Mouse (Mus musculus): Measurements from ENCODE around the gene Emc8.
"Not testable (repeated sequence)": the region's sequence is repeated elsewhere in the genome, so short reads cannot be mapped to it uniquely, and the experiment has no call there.

Emc8 gene

GRCm38 (mm10) chr8:120685591-120685990 is 17.2 kb upstream of the Emc8 start:
- no peak for DNase-seq (ENCODE audit: low read depth, low spot score)

DNA sequence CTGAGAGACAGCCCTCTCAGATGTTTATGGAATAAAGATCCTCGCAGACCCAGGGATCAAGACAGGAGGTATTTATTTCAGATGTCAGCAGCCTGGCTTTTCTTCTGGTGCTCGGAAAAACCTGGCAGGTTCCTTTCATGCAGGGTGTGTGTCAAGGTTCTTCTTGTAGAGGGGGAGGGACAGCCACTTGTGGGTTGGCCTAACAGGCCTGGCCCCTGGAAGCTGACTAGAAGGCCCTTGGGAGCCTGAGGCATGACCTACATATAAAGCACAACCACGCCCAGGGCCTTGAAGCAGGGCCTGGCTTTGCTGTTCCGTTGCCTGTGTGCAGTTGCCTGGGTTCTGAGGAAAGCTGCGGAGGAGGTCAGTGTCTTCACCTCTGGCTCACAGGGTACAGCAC is 16.7 kb upstream of the Emc8 start:
- no peak for DNase-seq (ENCODE audit: low read depth, low spot score)

- no peak for DNase-seq (ENCODE audit: low read depth, low spot score)
Measured at GRCm38 (mm10) chr8:120684082-120684481, 15.7 kb upstream of the Emc8 start.

DNA sequence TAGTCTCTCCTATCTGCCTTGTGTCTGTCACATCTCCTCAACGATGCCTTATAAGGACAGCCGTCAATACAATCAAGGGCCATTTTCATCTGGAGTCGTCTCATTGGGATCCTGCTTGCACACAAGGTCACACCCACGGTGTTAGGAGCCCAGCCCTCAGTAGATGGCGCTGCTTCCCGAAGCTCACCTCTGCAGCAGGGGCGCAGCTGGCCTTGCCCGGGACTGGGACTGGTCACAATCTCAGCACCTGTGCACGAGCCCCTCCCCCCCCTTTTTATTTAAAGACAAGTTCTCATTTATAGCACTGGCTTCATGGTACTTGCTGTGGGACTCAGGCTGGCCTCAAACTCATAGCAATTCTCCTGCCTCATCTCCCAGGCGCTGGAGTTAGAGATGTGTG is 15.2 kb upstream of the Emc8 start:
- DNase-seq (ENCODE audit: low read depth, low spot score) = peak; percentile 57

DNA sequence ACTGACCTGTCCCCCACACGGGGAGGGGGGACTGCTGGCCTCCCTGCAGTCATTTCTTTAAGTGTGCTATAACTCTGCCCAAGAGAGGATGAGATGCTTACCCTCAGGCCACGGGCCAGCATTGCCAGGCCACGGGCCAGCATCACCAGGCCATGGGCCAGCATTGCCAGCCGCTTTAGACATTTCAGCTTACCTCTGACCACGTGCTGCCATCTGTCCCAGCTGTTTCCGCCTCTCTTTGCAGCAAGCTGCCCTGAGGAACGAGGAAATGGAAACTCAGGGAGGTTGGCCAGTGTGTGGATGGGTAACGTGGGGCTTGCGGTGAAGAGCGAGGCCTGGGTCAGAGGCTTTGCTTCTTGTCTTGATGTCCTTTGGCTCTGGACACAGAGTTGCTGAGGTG is 12.7 kb upstream of the Emc8 start:
- no peak for DNase-seq (ENCODE audit: low read depth, low spot score)

DNA sequence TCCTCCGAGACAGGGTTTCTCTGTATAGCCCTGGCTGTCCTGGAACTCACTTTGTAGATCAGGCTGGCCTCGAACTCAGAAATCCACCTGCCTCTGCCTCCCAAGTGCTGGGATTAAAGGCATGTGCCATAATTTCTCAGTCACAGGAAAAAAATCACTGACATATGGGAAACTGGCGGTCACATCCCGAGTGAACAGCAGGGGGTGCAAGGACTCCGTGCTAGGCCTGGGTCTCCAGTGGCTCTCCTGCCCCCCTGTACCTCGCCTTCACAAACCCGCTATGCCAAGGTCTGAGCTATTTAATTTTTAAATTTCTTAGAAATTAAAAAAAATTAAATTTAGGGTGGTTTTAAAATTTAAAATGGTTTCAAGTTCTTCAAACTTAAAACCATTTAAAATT is 12.0 kb upstream of the Emc8 start:
- not testable (repeated sequence) for DNase-seq (ENCODE audit: low read depth, low spot score)

DNA sequence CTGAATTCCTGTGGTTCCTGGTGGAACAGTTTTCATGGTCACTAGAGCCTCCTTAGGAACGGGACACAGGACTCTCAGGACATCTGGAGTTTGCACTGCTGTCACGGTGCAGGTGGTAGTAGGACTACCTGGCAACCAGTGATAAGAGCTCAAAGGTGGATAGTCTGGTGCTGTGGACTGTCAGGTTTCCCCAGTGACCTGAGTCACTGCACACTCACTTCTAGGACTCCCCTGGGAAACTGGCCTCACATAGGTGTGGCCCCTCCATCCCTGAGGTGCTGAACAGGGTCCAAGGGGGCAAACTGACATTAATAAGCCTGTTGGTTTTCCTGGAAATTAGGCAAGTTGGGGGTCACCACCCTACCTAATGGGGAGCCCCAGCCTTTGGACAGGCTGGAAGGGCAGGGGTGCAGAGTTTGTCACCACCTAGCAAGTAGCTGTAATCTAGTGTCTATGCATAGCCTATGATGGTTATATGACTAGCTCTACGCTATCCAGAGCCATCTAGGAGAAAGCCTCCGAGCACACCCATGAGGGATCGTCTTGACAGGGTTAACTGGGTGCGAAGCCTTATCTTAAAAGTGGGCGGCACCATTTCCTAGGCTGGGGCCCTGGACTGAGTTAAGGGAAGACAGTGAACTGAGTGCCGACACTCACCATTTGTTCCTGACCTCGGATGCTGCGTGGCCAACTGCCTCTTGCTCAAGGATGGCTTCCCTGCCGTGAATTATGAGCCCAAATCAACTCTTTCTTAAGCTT is 11.4 kb upstream of the Emc8 start:
- DNase-seq (ENCODE audit: low read depth, low spot score) = no peak

- DNase-seq (ENCODE audit: low read depth, low spot score) = peak; percentile 74
Measured at GRCm38 (mm10) chr8:120678447-120678846, 10.1 kb upstream of the Emc8 start.

DNA sequence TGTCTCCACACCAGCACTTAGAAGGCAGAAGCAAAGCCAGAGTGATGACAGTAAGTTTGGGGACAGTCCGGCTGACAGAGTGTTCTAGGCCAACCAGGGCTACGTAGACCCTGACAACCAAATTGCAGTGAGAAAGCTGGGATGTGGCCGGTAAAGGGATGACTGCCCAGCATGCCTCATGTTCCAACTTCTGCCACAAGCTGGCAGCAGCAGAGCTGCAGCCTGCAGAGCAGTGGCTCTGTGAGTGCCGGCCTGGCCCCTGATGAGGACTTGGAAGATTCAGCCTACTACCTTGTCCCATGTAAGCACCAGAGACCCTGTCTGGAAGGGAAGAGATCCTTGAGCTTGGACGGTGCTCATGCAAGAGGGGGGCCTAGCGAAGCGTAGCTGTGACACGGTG is 7.3 kb upstream of the Emc8 start:
- DNase-seq (ENCODE audit: low read depth, low spot score) = no peak

GRCm38 (mm10) chr8:120673298-120673697 is 4.9 kb upstream of the Emc8 start:
- no peak for DNase-seq (ENCODE audit: low read depth, low spot score)

DNA sequence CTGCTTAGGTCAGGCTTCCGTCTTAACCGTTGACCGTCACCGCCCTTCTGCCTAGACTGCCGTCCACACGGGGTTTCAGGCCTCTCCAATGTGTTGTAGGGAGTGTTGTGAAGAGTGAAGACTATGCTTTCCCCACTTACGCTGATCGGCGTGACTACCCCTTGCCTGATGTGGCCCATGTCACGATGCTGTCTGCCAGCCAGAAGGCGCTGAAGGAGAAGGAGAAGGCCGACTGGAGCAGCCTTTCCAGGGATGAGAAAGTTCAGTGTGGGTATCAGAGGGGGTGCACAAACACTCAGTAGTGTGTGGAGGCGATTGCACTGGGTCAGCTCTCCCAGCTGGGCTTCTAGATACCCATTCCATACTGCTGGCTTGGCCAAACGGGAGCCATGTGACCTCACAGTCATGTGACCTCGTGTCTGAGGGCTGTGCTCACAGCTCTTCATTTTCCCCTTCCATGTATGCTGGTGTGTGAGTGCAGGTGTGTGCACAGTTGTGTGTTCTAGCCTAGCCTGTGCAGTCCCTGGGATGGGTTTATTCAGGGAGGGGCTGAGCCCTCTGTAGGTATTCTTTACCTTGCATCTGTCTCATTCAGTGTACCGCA is 4.4 kb upstream of the Emc8 start:
- no peak for DNase-seq (ENCODE audit: low read depth, low spot score)

DNA sequence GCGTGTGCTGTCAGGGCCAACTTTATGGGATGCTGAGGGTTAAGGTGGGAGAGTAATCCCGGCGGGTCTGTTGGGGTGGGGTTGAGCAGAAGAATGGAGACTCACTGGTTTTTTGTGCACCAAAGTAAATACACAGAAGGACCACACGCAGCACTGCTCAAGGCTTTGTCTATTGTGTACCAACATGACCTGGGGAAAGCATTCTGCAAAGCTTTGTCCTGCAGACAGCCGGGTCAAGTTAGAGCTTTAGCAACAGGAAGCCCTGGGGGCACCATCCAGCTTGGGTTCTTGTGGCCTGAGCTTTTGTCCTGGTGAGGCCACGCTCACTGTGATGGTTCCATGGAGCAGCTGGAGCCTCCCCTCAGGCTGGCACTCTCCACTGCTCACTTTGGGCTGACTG is 3.4 kb upstream of the Emc8 start:
- no peak for DNase-seq (ENCODE audit: low read depth, low spot score)

DNA sequence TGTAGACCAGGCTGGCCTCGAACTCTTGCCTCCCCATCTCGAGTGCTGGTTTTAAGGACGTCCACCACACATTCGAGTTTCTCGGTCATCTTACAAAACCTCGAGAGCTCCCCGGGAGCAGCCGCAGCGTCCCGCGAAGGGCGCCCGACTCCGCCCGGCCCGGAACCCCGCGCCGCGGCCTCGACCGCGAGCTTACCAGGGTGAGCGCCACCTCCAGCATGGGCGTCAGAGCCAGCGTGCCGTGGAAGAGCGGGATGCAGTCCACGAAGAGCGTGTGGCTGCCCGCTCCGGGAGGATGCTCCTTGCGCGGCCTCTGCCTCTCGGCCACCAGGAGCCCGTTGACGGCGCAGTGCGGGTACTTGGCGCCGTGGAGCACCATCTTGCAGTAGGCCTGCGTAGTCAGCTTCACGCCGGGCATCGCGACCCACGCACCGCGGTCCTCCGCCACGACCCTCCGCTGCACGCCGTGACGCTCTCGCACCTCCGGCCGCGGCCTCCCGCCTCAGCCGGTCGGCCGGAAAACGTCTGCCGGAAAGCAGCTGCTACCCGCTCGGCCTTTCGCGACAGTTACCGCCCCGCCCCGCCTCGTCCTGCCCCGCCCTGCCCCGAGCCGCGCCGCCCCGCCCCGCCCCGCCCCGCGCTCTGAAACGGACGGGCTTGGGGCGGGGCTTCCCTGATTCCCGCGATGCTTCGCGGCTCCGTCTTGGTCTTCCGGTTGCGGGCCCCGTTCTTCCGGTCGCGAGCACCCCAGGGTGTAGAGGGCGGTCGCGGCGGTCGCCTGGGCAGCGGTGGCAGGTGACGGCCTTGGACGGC is 606 bp downstream of the Emc8 start, which contains the start of the genes Gm27021 and Cox4i1:
Gene Gm27021 (minus strand): TSS at position 519 of the 813 bp plus-strand sequence.
Gene Cox4i1 (plus strand): TSS at position 662 of the 813 bp plus-strand sequence.
- DNase-seq (ENCODE audit: low read depth, low spot score) = peak; percentile 77

GRCm38 (mm10) chr8:120666807-120667470 is 1.4 kb downstream of the Emc8 start:
- DNase-seq (ENCODE audit: low read depth, low spot score) = no peak

- peak; percentile 50 for DNase-seq (ENCODE audit: low read depth, low spot score)
Measured at GRCm38 (mm10) chr8:120665726-120666455, 2.5 kb downstream of the Emc8 start.

- DNase-seq (ENCODE audit: low read depth, low spot score) = no peak
Measured at GRCm38 (mm10) chr8:120664566-120664965, 3.8 kb downstream of the Emc8 start.

GRCm38 (mm10) chr8:120657415-120657814 is 11.0 kb downstream of the Emc8 start:
- DNase-seq (ENCODE audit: low read depth, low spot score) = no peak

DNA sequence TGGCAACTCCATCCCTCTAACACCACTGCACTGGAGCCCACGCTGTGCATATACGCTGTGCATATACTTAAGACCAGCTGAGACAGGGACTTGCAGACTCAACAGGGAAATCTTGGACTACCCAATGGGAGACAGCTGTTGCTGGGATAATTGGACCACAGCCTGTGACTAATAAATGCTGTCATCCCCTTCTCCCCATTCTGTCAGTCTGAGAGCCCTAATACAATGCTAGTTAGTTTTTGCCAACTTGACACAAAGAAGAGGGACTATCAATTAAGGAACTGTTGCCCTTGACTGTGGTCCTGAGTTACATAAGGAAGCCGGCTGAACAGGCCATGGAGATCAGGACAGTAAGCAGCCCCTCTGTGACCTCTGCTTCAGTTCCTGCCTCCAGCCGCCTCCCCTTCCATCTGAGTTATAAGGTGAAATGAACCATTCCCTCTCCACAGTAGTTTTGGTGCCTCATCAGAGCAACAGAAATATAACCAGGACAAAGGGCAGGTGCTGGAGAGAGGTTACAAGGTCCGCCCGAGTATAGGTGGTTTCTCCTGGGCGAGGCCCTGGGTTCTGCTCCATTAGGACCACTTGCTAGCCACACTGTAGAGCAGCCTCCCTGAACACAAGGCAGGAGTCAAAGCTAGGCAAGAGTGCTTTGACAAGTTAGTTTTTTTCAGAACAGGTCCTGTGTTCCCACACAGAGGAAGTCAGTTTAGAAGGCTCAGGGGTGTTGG is 11.9 kb downstream of the Emc8 start:
- DNase-seq (ENCODE audit: low read depth, low spot score) = no peak

DNA sequence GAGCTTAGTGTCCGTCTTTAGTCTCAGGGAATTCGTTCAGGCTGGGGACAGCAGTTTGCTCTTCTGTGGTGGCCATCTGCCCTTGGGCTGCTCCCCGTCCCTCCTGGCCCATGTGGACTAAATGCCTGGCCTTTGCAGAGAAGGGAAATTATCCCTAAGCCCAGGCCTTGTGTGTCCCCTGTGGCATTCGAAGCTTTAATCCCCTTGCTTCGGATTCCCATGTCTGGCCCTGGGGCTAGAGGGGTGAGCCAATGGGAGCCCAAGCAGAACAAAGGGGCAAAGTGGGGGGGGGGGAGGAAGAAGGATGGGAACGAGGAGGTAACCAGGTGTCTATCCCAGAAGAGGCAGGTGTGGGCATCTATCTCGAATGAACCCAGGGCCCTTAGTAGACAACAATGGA is 20.8 kb downstream of the Emc8 start, which contains the start of gene 1190005I06Rik:
Gene 1190005I06Rik (minus strand): TSS at position 101 of the 400 bp plus-strand sequence.
- no peak for DNase-seq (ENCODE audit: low read depth, low spot score)

- DNase-seq (ENCODE audit: low read depth, low spot score) = no peak
Measured at GRCm38 (mm10) chr8:120644663-120645062, 23.7 kb downstream of the Emc8 start.
